Mouse (Mus musculus) lung, embryonic 14.5 days (tissue): Measurements from ENCODE around the gene Tmem200b. TPM values are rescaled to one million over a fixed set of nuclear protein-coding genes. Genes with fewer than 3 reads are reported as not detected.

ENCODE experiments used
- ATAC-seq: fragments of 200-750 bp; cut with Nextera tagmentation; 2 replicates; pipeline ENCODE4 v1.8.0; 2017; ENCODE audit warnings: mild to moderate bottlenecking, moderate TSS enrichment, moderate library complexity; ENCODE audit not compliant: insufficient read depth
- DNase-seq: peaks from one replicate; pipeline ENCODE4 v3.0.0-alpha.2; 2015
- H3K27ac ChIP-seq: fragments of 300-500 bp; sonication (generic); 2 replicates; pipeline ENCODE4 v1.5.1; 2014; ENCODE audit warnings: low read depth, mild to moderate bottlenecking, moderate library complexity
- H3K27me3 ChIP-seq: fragments of 300-500 bp; sonication (generic); 2 replicates; pipeline ENCODE4 v1.6.1; 2014; ENCODE audit warnings: low read length, control low read depth; ENCODE audit not compliant: insufficient read depth
- H3K36me3 ChIP-seq: fragments of 300-500 bp; sonication (generic); 2 replicates; pipeline ENCODE4 v1.6.1; 2014; ENCODE audit warnings: control low read depth; ENCODE audit not compliant: insufficient read depth
- H3K4me1 ChIP-seq: fragments of 300-500 bp; sonication (generic); 2 replicates; pipeline ENCODE4 v1.6.1; 2014; ENCODE audit warnings: antibody characterized with exemption, control low read depth; ENCODE audit not compliant: insufficient read depth
- H3K4me2 ChIP-seq: fragments of 300-500 bp; sonication (generic); 2 replicates; pipeline ENCODE4 v1.6.1; 2014; ENCODE audit warnings: mild to moderate bottlenecking
- H3K4me3 ChIP-seq: fragments of 300-500 bp; sonication (generic); 2 replicates; pipeline ENCODE4 v1.5.1; 2014; ENCODE audit warnings: low read depth, low read length
- H3K9ac ChIP-seq: fragments of 300-500 bp; sonication (generic); 2 replicates; pipeline ENCODE4 v1.6.1; 2014
- H3K9me3 ChIP-seq: fragments of 300-500 bp; sonication (generic); 2 replicates; pipeline ENCODE4 v1.6.1; 2016; ENCODE audit warnings: low read depth, low read length, control low read depth
- CTCF ChIP-seq: IDR thresholded peaks from 2 replicates; pipeline ENCODE4 v1.5.1; 2016; ENCODE audit warnings: antibody characterized with exemption, low read depth
- WGBS: fragments of 180-500 bp; shearing (Covaris S2); extraction: QIAGEN DNeasy Blood & Tissue Kit; methylation state at CpG from one replicate; pipeline ENCODE4 v1.1.7; 2014; 5-methylcytosine and 5-hydroxymethylcytosine counted together
- polyA plus RNA-seq: library from polyadenylated mRNA; unstranded; fragments of >200 nt; fragmentation: Nextera tagmentation; extraction: Ambion mirVana; gene quantifications from 2 replicates; pipeline ENCODE4 v1.2.1, GENCODE M21; 2014

The Tmem200b gene
- 2.6 and 3.1 TPM in 2 replicates for polyA plus RNA-seq

- ATAC-seq = 0 out of 2 replicates have a peak, but pooled peaks have one; percentile 4
- Histone ChIP-seq H3K4me2 (peak within 1 kb of the TSS; percentile 80), H3K9me3 (no peaks in the 10 kb centered on the region), H3K4me3 (peak within 1 kb of the TSS; percentile 59), H3K36me3 (peaks cover 33% of the 10 kb centered on the region), H3K27ac (peak within 1 kb of the TSS; percentile 78; the same call in 1 of the 2 replicates), H3K4me1 (peaks cover 4% of the 10 kb centered on the region; the same call in 1 of the 2 replicates), H3K27me3 (peaks cover 54% of the 10 kb centered on the region), H3K9ac (peak within 1 kb of the TSS; percentile 69)
- DNase-seq = peak; percentile 46
- WGBS = 1% methylated on average over 130 of the region's 130 CpGs
- no peak for TF ChIP-seq CTCF
Measured at GRCm38 (mm10) chr4:131921461-131922346, at the start of gene Tmem200b. Gene Tmem200b (plus strand): TSS chr4:131921771.

- Histone ChIP-seq H3K9me3 (no peaks in the 10 kb centered on the region), H3K4me3 (peak overlapping the region; percentile 97), H3K27me3 (no peaks in the 10 kb centered on the region), H3K4me2 (peak overlapping the region; percentile 65), H3K36me3 (0 out of 2 replicates have a peak, but pooled peaks cover 4% of the 10 kb centered on the region), H3K9ac (peak overlapping the region; percentile 82), H3K27ac (peak overlapping the region; percentile 100), H3K4me1 (peaks cover 15% of the 10 kb centered on the region)
- ATAC-seq (peak; percentile 14), DNase-seq (peak; percentile 43)
- WGBS = 7% methylated on average over 11 of the region's 11 CpGs
- TF ChIP-seq CTCF = no peak
Measured at GRCm38 (mm10) chr4:131872672-131873292, 48.8 kb upstream of the Tmem200b start.

- peaks cover 17% of the 10 kb centered on the region for H3K4me1 ChIP-seq
- DNase-seq (peak; percentile 98), ATAC-seq (peak; percentile 95)
- peak within 1 kb of the TSS; percentile 97 for H3K4me3 ChIP-seq
- H3K27ac ChIP-seq = peak within 1 kb of the TSS; percentile 100
- H3K9me3 ChIP-seq = no peaks in the 10 kb centered on the region
- H3K9ac ChIP-seq = peak within 1 kb of the TSS; percentile 100
- peak within 1 kb of the TSS; percentile 86 for H3K4me2 ChIP-seq
- no peak for TF ChIP-seq CTCF
- 0 out of 2 replicates have a peak, but pooled peaks cover 4% of the 10 kb centered on the region for H3K36me3 ChIP-seq
- H3K27me3 ChIP-seq = no peaks in the 10 kb centered on the region
- under 1% methylated on average over 85 of the region's 116 CpGs for WGBS
Measured at GRCm38 (mm10) chr4:131873293-131874168, 48.0 kb upstream of the Tmem200b start, which contains the start of gene Srsf4. Gene Srsf4 (plus strand): TSS chr4:131873617.

GRCm38 (mm10) chr4:131874169-131874536 lies 47.4 kb upstream of the Tmem200b start:
- 1% methylated on average over 20 of the region's 20 CpGs for whole genome bisulfite sequencing

GRCm38 (mm10) chr4:131874567-131874966 lies 47.0 kb upstream of the Tmem200b start:
- Histone ChIP-seq H3K4me2 (peak overlapping the region; percentile 86), H3K4me3 (peak overlapping the region; percentile 97), H3K9me3 (no peaks in the 10 kb centered on the region), H3K27me3 (no peaks in the 10 kb centered on the region), H3K4me1 (peaks cover 17% of the 10 kb centered on the region), H3K27ac (peak overlapping the region; percentile 100), H3K36me3 (0 out of 2 replicates have a peak, but pooled peaks cover 4% of the 10 kb centered on the region), H3K9ac (peak overlapping the region; percentile 100)
- no peak for TF ChIP-seq CTCF
- ATAC-seq = no peak
- no peak for DNase-seq
- 3% methylated on average over 11 of the region's 11 CpGs for WGBS

More at GRCm38 (mm10) chr4:131874169-131874536, 47.4 kb upstream of the Tmem200b start:
- DNase-seq (no peak), ATAC-seq (no peak)
- no peaks in the 10 kb centered on the region for H3K27me3 ChIP-seq
- no peak for TF ChIP-seq CTCF
- peaks cover 17% of the 10 kb centered on the region for H3K4me1 ChIP-seq
- H3K9me3 ChIP-seq = no peaks in the 10 kb centered on the region
- H3K4me3 ChIP-seq = peak overlapping the region; percentile 97
- 0 out of 2 replicates have a peak, but pooled peaks cover 4% of the 10 kb centered on the region for H3K36me3 ChIP-seq
- H3K27ac ChIP-seq = peak overlapping the region; percentile 100
- H3K4me2 ChIP-seq = peak overlapping the region; percentile 86
- peak overlapping the region; percentile 100 for H3K9ac ChIP-seq

GRCm38 (mm10) chr4:131875242-131875641 lies 46.3 kb upstream of the Tmem200b start:
- peak overlapping the region; percentile 97 for H3K4me3 ChIP-seq
- no peak for DNase-seq
- H3K9me3 ChIP-seq = no peaks in the 10 kb centered on the region
- H3K4me1 ChIP-seq = peaks cover 17% of the 10 kb centered on the region
- peak overlapping the region; percentile 86 for H3K4me2 ChIP-seq
- 34% methylated on average over 3 of the region's 3 CpGs for WGBS
- no peak overlapping the region for H3K27ac ChIP-seq
- no peaks in the 10 kb centered on the region for H3K27me3 ChIP-seq
- ATAC-seq = no peak
- TF ChIP-seq CTCF = no peak
- H3K36me3 ChIP-seq = 0 out of 2 replicates have a peak, but pooled peaks cover 4% of the 10 kb centered on the region
- peak overlapping the region; percentile 100 for H3K9ac ChIP-seq
